Mouse (Mus musculus) erythroblast, embryonic 14.5 days (primary cell): ENCODE measurements at regions not wholly inside any gene's neighbourhood (a gene's known extent, or its start where the extent isn't known, plus 50 kb on each side); places are given as distances from the start of the nearest gene placed in this dataset.

Source experiments
- GATA1 ChIP-seq: IDR thresholded peaks from 2 replicates; pipeline ENCODE4 v1.6.1; 2012; ENCODE audit warnings: low read length, inconsistent platforms, mixed read lengths
- TAL1 ChIP-seq: IDR thresholded peaks from 3 replicates; pipeline ENCODE4 v1.6.1; 2012; ENCODE audit warnings: low read length, inconsistent platforms, mixed read lengths

- TF ChIP-seq GATA1 (no peak), TAL1 (no peak)
Observed at GRCm38 (mm10) chr4:89363150-89363683, 52.4 kb upstream of the Cdkn2b start.
